Mouse (Mus musculus) gastrocnemius, adult 8-10 months (tissue): Measurements from ENCODE around the gene Gm21762. TPM values are rescaled to one million over a fixed set of nuclear protein-coding genes. Genes with fewer than 3 reads are reported as not detected.
"Not testable (repeated sequence)": the region's sequence is repeated elsewhere in the genome, so short reads cannot be mapped to it uniquely, and the experiment has no call there.

Experiments
- DNase-seq, 2 experiments: peaks; one replicate each; pipeline ENCODE4 v3.0.0; 2022; ENCODE audit warnings: low spot score in 2 of 2
- total RNA-seq, 4 experiments: library from RNA; stranded (reverse); gene quantifications; 2 replicates each; pipeline ENCODE4 v1.2.4; 2022

Gene Gm21762
- total RNA-seq, result not detected

DNA sequence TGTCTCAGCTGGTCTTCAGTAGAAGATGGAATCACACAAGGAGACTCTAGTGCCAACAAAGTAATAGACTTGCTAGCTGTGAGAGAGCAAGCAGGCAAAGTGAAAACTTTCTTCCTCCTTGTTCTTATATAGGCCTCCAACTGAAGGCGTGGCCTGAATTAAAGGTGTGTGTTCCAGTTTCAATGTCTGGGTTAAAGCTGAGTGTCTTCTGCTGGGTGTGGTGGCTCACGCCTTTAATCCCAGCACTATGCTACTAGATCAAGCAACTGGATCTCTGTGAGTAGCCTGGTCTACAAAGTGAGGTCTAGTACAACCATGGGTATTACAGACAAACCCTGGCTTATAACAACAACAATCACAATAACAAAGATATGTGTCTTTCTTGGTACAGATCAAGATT is at the start of gene Gm21762:
Gene Gm21762 (minus strand): TSS at position 101 of the 400 bp plus-strand sequence.
- DNase-seq, result not testable (repeated sequence)

DNA sequence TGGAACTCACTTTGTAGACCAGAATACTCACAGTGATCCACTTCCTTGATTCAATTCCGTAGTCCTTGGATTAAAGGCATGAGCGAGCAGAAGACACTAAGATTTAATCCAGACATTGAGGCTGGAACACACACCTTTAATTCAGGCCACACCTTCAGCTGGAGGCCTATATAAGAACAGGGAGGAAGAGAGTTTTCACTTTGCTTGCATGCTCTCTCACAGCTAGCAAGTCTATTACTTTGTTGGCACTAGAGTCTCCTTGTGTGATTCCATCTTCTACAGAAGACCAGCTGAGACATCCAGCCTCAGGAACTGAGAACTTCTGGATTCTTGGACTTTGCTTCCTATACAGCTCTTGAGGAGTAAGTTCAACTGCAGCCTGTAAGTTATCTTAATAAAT is 47.1 kb upstream of the Gm21762 start, which contains the start of gene AF067061:
Gene AF067061 (plus strand): TSS at position 245 of the 400 bp plus-strand sequence.
- DNase-seq, result not testable (repeated sequence)

DNA sequence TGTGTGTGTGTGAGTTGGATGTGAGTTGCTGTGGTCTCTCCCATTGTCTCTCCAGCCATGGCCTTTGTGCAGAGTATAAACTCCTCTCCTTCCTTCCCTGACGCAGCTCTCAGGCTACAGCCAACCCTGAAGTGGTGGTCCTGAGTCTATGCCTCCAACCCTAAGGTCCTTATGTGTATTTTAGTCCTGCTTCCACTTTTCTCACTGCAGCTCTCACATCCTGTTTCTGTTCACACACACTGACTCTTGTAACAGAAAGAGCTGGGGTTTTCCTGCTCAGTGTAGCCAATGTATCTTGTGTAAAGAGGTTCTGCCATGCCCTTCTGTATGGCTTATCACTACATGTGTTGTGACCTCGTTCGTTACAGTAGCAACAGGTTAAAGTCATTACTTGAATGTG is 44.0 kb upstream of the Gm21762 start:
- not testable (repeated sequence) for DNase-seq

DNA sequence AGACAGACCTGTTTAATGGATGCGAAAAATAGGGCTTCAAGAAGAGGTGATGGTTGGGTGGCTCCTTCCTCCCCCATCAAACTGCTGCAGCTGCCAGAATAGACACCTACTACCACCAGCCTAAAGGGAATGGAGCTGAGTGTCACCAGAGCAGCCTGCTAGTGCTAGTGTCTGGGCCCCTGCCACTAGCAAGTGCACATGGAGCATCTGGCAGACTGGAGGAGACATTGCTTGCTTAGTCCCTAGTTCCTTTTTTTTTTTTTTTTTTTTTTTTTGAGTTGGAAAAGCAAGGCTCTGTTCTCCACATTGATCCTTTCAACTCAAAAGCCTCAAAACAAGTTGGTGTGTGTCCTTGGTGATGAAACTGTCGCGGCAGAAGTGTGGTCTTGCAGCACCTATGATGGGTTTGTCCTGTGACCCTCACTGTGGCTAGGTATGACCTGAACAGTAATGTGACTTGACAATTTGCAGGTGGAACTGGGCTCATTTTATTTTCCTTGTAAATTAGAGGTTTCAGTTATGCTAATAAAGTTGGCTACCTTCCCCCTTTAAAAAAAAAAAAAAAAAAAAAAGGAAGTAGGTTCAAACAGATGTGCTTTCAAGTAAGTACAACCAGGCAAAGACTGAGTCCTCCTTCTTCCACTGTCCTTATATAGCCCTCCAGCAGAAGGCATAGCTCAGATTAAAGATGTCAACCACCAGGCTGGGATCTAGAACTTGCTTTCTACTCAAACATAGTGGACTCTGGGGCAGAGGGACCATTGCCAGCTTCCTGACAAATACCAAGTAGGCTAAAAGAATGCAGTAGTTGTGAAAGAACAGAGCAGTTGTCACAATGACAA is 43.3 kb upstream of the Gm21762 start:
- DNase-seq, result not testable (repeated sequence)

DNA sequence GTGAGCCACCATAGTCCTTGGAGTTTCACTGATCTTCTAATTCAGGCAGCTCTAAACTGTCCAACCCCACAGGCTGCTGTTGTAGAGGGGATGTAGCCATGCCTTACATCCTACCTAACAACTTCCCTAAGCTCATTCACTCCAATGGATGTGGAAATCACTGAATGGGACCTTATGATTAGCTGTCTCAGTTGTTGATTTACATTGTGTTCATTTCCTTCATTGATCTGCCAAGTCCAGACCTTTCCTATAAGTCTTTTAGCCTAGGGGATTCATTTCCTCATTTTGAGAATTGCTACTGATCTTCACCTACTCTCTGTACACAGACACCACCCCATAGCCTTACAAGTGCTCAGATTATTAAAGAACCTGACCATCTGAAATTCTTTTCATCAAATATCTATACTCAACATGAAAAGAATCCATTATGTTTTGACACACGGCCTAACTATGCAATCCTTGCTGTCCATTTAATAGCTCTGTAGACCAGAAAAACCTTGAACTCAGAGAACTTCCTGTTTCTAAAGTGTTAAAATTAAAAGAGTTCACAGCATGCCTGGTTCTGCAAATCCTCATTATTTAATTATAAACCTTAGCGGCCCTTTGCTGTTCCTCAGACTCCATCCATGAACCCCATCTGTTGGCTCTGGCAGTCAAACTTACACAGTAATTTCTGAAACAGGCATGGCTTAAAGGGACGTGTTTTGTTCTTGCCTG is 35.6 kb upstream of the Gm21762 start:
- DNase-seq, result not testable (repeated sequence)

DNA sequence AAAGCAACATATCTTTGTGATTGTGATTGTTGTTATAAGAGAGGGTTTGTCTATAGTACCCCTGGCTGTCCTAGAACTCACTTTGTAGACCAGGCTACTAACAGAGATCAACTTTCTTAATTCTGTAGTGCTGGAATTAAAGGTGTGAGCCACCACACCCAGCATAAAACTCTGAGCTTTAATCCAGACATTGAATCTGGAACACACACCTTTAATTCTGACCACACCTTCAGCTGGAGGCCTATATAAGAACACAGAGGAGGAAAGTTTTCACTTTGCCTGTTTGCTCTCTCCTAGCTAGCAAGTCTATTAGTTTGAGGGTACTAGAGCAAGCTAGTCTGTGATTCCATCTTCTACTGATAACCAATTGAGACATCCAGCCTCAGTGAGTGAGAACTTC is 23.1 kb upstream of the Gm21762 start, which contains the start of gene Gm21731:
Gene Gm21731 (plus strand): TSS at position 301 of the 400 bp plus-strand sequence.
- DNase-seq, result not testable (repeated sequence)

DNA sequence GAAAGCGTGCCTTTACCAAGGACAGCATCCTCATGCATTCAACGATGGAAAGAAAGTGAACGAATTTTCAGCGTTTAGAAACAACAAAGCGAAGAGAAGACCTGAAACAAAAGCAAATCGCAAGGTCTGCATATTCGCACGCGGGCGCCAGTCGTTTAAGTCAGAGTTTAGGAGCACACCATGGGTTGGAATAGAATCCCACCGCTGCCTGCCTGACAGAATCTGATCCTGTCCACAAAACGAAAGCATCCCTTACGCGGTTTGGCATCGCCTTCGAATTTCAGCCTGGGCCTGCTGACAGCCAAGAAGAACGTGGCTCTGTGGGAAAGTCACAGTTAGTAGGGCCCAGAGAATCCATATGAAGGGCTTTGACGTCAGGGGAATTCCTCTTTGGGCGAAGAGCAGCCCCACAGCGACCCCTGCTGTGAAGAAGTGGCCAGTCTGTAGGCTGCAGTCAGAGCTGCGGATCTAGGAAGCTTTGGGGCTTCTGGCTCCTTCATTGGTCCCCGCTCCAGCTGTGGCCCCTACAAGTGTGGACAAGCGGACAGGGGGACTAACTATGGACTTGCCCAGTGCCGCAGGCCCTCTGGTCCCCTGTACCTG is 16.8 kb upstream of the Gm21762 start:
- not testable (repeated sequence) for DNase-seq

DNA sequence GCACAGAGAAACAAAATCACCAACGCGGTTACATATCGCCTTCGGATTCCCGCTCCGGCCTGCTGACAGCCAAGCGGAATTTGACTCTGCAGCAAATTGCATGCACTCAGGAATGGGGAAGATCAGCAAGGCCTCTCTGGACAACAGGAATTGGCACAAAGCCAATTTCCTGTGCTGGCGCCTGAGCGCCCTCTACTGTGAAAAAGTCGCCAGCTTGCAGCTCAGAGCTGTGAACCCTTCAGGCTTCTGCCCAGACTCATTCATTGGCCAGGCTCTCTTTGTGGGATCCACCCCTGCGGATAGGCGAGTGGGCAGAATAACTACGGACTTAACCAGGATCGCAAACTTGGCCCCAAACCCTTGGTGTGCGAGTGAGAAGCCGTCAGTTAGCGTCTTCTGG is 16.1 kb upstream of the Gm21762 start:
- DNase-seq, result not testable (repeated sequence)

DNA sequence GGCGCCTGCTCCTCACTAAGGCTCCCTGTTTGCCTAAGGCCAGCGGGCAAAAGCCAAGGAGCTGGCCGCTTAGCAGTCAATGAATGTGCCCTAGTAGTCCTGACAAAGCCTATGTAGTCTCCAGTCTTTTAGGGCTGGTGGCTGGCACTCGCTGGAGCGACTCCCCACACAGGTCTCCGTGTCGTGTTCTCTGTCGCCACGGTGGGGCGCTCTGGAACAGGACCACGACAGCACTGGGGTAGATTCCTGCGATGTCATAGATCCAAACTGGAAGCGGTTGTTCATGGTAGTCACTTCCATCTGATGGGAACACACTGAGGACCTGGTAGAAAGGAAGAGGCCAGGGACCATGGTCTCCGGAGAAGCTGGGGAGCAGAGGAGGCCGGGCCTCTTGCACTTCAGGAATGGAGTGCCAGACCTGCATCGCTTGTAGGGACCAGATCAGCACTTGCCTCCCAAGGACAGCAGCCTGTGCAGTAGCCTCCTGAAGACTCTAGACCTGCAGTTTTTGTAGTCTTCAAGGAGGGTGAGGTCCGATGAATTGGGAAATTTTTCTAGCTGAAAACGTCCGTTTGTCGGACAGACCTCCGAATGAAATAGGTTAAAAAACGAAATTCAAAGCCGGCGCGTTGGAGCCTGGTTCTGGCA is 7.4 kb upstream of the Gm21762 start:
- not testable (repeated sequence) for DNase-seq

DNA sequence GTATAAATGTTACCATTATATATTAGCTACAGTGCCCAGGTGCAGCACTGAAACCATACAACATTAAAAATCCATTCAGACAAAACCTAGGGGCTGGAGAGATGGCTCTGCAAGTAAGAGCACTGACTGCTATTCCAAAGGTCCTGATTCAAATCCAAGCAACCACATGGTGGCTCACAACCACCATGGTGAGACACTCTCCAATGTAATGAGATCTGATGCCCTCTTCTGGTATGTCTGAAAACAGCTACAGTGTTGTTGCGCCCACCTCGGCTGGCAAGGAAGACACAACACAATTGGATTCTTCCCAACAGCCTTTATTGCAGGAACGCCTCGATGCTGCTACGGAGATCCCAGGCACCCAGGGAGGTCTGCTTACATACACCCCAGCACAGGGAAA is 5.2 kb upstream of the Gm21762 start:
- not testable (repeated sequence) for DNase-seq

DNA sequence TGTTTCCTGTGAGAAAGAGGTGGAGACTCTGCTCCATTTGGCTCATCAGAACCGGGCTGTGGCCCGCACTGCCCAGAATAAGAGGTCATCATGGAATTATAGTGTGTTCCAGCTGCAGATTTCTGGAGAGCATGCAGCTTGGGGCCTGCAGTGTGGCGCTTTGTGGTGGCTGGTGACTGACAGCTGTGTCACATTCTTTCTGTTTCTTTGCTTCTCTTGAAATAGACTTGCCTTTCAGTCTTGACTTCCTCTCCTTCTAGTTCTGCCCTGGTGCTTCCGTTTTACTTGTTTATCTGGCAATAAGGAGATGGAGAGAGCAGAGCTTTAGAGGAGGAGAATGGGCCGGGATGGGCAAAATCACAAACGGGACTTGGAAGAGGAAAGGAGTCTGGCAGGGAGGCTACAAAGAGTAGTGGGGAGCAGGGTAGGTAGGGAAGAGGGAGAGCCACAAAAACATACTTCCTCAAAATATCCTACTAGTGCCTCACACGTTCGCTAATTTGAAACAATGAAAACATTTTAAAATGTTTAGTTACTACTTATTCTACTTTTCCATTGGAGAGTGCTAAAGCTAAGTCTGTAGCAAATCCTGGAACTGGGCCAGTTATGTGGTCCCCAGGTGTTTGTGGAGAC is 19.4 kb downstream of the Gm21762 start:
- DNase-seq, result not testable (repeated sequence)

DNA sequence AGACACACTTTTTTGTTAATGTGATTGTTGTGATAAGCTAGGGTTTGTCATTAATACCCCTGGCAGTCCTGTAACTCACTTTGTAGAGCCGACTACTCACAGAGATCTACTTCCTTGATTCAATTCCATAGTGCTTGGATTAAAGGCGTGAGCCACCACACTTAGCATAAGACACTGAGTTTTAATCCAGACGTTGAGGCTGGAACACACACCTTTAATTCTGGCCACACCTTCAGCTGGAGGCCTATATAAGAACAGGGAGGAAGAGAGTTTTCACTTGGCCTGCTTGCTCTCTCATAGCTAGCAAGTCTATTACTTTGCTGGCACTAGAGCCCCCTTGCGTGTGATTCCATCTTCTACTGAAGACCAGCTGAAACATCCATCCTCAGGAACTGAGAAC is 43.6 kb downstream of the Gm21762 start, which contains the start of gene Gm21818:
Gene Gm21818 (plus strand): TSS at position 301 of the 400 bp plus-strand sequence.
- not testable (repeated sequence) for DNase-seq

DNA sequence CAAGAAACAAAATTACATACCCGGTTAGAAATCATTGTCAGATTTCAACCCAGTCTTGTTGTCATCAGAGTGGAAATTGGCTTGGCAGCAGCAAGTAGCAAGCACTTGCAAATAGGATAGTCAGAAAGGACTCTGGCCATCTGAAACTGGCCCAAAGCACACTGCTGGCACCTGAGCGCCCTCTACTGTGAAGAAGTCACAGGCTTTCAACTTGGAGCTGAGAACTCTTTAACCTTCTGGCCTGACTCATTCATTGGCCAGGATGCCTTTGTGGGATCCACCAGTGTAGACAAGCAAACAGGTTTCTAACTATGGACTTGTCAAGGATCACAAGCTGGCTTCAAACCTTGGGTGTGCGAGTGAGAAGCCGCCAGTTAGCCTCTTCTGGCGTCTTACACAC is 47.4 kb downstream of the Gm21762 start:
- not testable (repeated sequence) for DNase-seq

Other genes with a start within 250 kb of the Gm21762 start
- not detected for gene Gm36079, start 188.9 kb downstream of the Gm21762 start, total RNA-seq
- gene Gm21188, start 163.8 kb downstream of the Gm21762 start, total RNA-seq, result under 1 TPM in 2 of 4 experiments, not detected in 2; 0.12 to 0.22 TPM
- gene Gm20767, start 75.7 kb downstream of the Gm21762 start, total RNA-seq, result not detected
- gene Gm21818, start 43.5 kb downstream of the Gm21762 start, total RNA-seq, result not detected
- gene Gm21731, start 23.2 kb upstream of the Gm21762 start, total RNA-seq, result not detected
- gene AF067061, start 47.2 kb upstream of the Gm21762 start, total RNA-seq, result not detected
- not detected for gene BC147527, start 84.4 kb upstream of the Gm21762 start, total RNA-seq
- not detected for gene Tcstv3, start 100.9 kb upstream of the Gm21762 start, total RNA-seq